Comparison of ENCODE assay signal across 9 mouse cellular contexts in the genomic region with DNA sequence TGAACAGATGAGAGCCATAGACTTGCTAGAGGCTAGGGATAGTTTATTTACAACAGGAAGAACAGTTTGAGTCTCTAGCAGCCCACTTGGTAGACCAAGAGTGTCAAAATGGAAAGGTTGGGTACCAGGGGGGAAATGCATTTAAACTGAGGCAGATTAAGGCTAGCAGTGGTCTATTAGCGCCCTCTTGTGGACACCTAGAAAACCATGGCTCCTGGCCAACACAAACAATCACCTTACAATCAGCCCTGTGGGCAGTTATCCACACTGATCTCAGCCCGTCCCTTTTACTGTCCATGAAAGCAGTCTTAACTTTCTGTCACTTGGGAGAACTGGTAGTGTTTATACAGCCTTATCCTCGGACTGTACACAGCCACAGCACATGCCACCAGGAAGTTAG. TPM values are rescaled to one million over a fixed set of nuclear protein-coding genes. Genes with fewer than 3 reads are reported as not detected.
DNase-seq lines count a peak whose midpoint lies in the region; ATAC-seq and TF ChIP-seq lines count a peak whose summit lies in the region.
"Had no signal": no experiment of that assay in that cellular context is flagged by ENCODE, and none has a peak within 500 bp of the region (broad histone marks: within the 10 kb centered on the region; RNA-seq: fewer than 3 reads in every experiment).

No protein-coding gene starts in this region.

- no peak overlapping the region for H3K4me3 ChIP-seq in lung, adult 2 months (replicated peaks; ENCODE audit: extremely low read depth, low read depth, low read length)
- H3K4me3 ChIP-seq: lung, embryonic 15.5 days had no signal

- WGBS in lung, adult 2 months, result 3% methylated on average over 3 of the region's 3 CpGs

- DNase-seq in cerebellum, adult 11 months, result peak; percentile 69
- DNase-seq in NIH3T3 (ENCODE audit: low read depth), result peak; percentile 85
- peak; percentile 75 to 82 for DNase-seq in cerebellum, postnatal 25 days
- peak; percentile 31 to 33 for DNase-seq in gastrocnemius, adult 8-10 months (ENCODE audit: low spot score in 2 of 2)
- peak; percentile 80 for DNase-seq in kidney, postnatal 14 days
- DNase-seq in lung, adult 2 months, result peak; percentile 66
- DNase-seq in right cerebral cortex, postnatal 4 days, result peak; percentile 56

- H3K4me1 ChIP-seq in lung, adult 2 months (ENCODE audit: control insufficient read depth, insufficient read depth, low read length), result peaks cover 2% of the 10 kb centered on the region; the same call in 1 of the 2 replicates

- no peak for ATAC-seq in cerebellum, adult (ENCODE audit: insufficient number of reproducible peaks, low FRiP score, low TSS enrichment)

- peak; percentile 70 for TF ChIP-seq CTCF in lung, adult 2 months (IDR thresholded peaks at IDR 0.05; ENCODE audit: insufficient read depth, low read length)

- TF ChIP-seq POLR2A in lung, adult 2 months (IDR thresholded peaks at IDR 0.05; ENCODE audit: borderline replicate concordance, extremely low read depth, low read depth, low read length), result no peak

RNA-seq across cellular contexts. Expression of gene Eif1b, which starts 4.7 kb away (rescaled TPM):
- 10 to 100 TPM; 38.4 to 44.6 (median 42.4) TPM for total RNA-seq in gastrocnemius, adult 8-10 months (2022)
- polyA plus RNA-seq in lung, adult 2 months (2012; rRNA removed), result 31.4 and 45.8 TPM in 2 replicates

RNA-seq across cellular contexts. Expression of gene Entpd3, which starts 42.9 kb away (rescaled TPM):
- not detected for total RNA-seq in gastrocnemius, adult 8-10 months (2022)
- polyA plus RNA-seq in lung, adult 2 months (2012; rRNA removed), result 3.7 and 5.7 TPM in 2 replicates

Comparison
In these comparisons a context has a peak if more than half of its experiments do, and no peak if none do; other contexts are left out.
1. DNase-seq: peak in every context shown above with its lines; median percentile 85 in NIH3T3; 80 in kidney, postnatal 14 days; 78 in cerebellum, postnatal 25 days; 69 in cerebellum, adult 11 months; 66 in lung, adult 2 months; 56 in right cerebral cortex, postnatal 4 days; 32 in gastrocnemius, adult 8-10 months.